Mouse (Mus musculus): ENCODE measurements around the gene Gm43302. TPM values are rescaled to one million over a fixed set of nuclear protein-coding genes. Genes with fewer than 3 reads are reported as not detected.
"Not testable (repeated sequence)": the region's sequence is repeated elsewhere in the genome, so short reads cannot be mapped to it uniquely, and the experiment has no call there.

Gm43302 gene
- 0.17 TPM in 1 of 2 replicates, not detected in the other for polyA plus RNA-seq (2015; fragmentation: Nextera tagmentation; extraction: Ambion mirVana)

DNA sequence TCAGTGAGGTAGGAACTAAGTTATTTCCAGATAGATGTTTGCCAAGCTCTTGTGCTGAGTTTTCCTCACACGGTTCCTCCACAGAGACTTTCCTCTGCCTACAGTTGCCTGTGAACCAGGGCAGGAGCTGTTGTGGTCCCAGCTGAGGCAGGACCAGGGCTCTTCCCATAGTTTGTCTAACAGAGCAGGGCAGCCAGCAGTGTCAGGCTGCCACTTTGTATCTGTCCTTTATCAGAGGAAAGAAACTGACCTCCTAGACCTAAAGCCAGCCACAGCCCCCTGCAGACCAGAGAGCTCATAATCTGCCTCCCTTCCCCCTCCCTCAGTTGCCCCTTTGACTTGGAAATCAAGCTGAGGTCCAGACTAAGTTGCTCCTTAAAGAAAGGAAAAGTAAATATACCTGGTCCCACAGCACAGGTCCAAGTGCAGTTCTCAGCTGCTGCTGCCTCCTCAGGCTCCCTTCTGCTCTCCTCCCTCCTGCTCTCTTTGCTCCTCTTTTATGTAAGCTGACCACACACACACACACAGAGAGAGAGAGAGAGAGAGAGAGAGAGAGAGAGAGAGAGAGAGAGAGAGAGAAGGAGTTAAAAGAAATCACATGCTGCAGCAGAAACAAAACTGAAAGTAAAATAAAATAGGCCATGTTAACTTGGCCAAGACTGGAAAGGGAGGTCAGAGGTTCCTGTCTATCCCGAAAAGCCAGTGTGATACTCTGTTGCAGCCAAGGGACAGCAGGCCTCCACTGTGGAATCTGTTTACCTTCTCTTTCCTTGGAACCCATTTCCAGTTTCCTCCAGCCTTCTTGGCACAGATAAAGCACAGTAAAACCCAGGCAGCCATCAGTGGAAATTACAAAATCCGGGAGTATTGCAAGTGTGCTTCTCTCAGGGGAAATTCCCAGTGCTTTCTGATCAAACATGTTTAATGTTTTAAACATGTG lies at the start of gene Gm43302, which contains the start of gene Gbp6:
Gene Gm43302 (minus strand): TSS at position 470 of the 940 bp plus-strand sequence.
Gene Gbp6 (minus strand): TSS at position 473 of the 940 bp plus-strand sequence.
- H3K4me3 ChIP-seq; H3K4me2 ChIP-seq (replicated peaks); H3K9me3 ChIP-seq; H3K36me3 ChIP-seq; H3K27ac ChIP-seq (replicated peaks); H3K9ac ChIP-seq (replicated peaks); H3K4me1 ChIP-seq; H3K27me3 ChIP-seq; ATAC-seq (replicated peaks): not testable (repeated sequence)
- 58% methylated on average over 3 of the region's 3 CpGs for WGBS

DNA sequence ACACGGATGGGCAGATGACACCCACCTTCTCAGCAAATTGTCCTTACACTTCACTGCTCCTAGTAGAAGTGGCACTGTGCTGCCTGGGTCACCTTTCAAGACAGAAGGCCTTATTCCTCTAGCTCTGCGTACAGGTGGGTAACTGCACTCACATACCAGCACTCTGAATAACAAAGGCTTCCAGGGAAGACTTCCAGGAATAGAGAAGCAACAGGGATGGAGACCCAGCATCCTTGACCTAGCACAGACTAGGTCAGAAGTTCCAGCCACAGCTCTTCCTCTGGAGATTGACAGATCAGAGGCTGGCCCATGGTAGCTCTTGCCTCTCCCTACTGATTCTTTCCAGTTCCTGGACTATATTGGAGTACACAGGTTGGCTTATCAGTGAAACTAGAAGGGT lies 47.8 kb upstream of the Gm43302 start:
- ATAC-seq (replicated peaks), result no peak
- no peak overlapping the region for H3K4me2 ChIP-seq (replicated peaks)
- no peak overlapping the region for H3K9ac ChIP-seq (replicated peaks)
- no peak overlapping the region for H3K4me3 ChIP-seq
- 79% methylated on average over 2 of the region's 2 CpGs for WGBS
- H3K27ac ChIP-seq (replicated peaks), result no peak overlapping the region
- H3K27me3 ChIP-seq, result no peaks in the 10 kb centered on the region
- no peaks in the 10 kb centered on the region for H3K9me3 ChIP-seq
- H3K36me3 ChIP-seq, result no peaks in the 10 kb centered on the region
- H3K4me1 ChIP-seq, result no peaks in the 10 kb centered on the region

DNA sequence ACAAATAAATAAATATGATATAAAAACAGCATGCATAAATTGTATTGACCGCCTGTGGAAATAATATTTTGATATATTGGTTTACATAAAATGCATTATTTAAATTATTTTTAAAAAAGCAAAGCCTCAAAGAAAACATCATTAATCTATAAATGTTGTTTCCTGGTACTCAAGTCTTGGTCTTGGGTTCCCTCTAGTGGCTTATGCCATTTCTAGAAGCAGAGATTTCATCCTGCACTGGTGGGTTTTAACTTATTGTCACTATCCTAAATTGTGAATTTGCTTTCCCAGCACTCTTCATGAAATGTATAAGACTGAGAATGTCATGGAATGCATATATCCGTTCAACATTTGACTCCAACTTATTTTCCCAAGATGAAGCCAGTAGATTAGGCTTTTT lies 29.0 kb upstream of the Gm43302 start:
- Histone ChIP-seq H3K4me3 (no peak overlapping the region), H3K27ac (replicated peaks) (no peak overlapping the region), H3K4me1 (no peaks in the 10 kb centered on the region), H3K9ac (replicated peaks) (no peak overlapping the region), H3K27me3 (no peaks in the 10 kb centered on the region), H3K36me3 (no peaks in the 10 kb centered on the region), H3K4me2 (replicated peaks) (no peak overlapping the region), H3K9me3 (no peaks in the 10 kb centered on the region)
- ATAC-seq (replicated peaks), result no peak
- 76% methylated on average over 2 of the region's 2 CpGs for WGBS

DNA sequence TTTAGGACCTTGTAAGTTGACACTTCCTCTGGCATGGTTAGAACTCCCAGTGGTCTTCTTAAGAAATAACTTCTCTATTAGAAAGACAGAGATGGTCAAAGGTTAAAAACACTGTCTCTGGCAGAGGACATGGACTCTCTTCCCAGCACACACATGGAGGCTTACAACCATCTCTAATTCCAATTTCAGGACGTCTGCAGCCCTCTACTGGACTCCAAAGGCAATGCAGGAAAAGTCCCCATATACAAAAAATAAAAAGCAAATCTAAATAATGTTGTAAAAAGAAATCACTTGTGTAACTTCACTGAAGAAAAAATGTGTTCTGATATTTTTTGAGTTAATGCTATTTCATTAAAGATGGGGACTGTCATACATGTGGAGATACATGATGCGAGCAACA lies 17.4 kb upstream of the Gm43302 start:
- Histone ChIP-seq H3K36me3 (no peaks in the 10 kb centered on the region), H3K9ac (replicated peaks) (no peak overlapping the region), H3K4me2 (replicated peaks) (no peak overlapping the region), H3K4me3 (no peak overlapping the region), H3K9me3 (no peaks in the 10 kb centered on the region), H3K4me1 (no peaks in the 10 kb centered on the region), H3K27me3 (no peaks in the 10 kb centered on the region), H3K27ac (replicated peaks) (no peak overlapping the region)
- no peak for ATAC-seq (replicated peaks)
- 83% methylated on average over 2 of the region's 2 CpGs for WGBS

DNA sequence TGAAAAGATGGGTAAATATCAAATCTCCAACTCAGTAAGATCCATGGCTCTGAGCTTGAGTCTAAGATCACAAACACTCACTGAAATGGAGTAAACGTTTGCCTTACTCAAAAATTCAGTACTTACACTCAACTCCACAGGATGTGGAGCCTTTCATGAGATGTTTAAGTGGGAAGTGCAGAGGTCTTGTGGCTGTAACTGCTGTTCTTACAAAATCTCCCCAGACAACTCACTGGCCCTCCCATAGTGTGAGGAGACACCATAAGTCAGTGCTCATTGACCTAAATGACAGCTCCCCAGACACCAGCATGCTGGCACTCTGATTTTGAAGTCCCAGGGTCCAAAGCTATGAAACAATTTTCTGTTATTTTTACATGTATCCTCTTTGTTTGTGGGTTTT lies 15.7 kb upstream of the Gm43302 start:
- 60% methylated on average over 1 of the region's 1 CpGs for WGBS
- ATAC-seq (replicated peaks); H3K9me3 ChIP-seq; H3K27me3 ChIP-seq; H3K27ac ChIP-seq (replicated peaks); H3K4me3 ChIP-seq; H3K4me2 ChIP-seq (replicated peaks); H3K4me1 ChIP-seq; H3K36me3 ChIP-seq; H3K9ac ChIP-seq (replicated peaks): not testable (repeated sequence)

DNA sequence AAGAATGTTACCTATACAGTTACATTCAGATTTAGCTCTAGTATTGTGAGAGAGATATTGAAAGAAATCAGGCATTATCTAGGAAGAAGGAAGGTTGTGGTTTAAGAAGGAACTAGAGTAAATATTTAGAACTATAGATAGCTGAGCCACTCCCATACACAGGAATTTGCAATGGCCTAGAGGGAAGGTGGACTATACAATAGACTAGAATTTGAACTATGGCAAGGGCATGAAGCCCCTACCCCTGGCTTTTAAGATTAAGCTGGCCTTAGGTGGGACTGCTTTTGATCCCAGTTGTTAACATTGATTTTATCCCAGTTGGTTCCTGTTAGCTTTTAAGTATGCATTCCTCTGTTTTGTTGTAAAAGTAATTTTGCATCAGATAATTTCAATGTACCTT lies 13.5 kb upstream of the Gm43302 start:
- not testable (repeated sequence) for H3K36me3 ChIP-seq; H3K27me3 ChIP-seq; H3K9me3 ChIP-seq; H3K4me1 ChIP-seq; H3K4me2 ChIP-seq (replicated peaks); H3K4me3 ChIP-seq; H3K9ac ChIP-seq (replicated peaks); ATAC-seq (replicated peaks); H3K27ac ChIP-seq (replicated peaks)

DNA sequence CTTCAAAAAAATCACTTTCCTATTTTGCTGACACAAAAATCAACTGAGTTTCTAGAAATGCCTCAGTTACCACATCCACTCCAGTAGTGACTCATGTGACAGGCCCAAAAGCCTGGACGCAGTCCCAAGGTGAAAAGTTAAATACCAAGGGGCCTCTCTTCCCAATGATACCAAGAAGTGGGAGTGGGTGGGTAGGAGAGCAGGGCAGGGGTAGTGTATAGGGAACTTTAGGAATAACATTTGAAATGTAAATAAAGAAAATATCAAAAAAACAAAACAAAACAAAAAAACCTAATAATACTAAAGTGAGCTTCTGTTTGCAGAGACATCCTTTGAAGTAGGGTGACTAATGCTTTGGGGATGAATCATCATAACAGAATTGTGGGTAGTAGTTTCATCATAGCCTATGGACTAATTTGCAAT lies 12.7 kb upstream of the Gm43302 start:
- no peak for ATAC-seq (replicated peaks)
- no peaks in the 10 kb centered on the region for H3K27me3 ChIP-seq
- no peak overlapping the region for H3K27ac ChIP-seq (replicated peaks)
- H3K4me3 ChIP-seq, result no peak overlapping the region
- WGBS, result 90% methylated on average over 1 of the region's 1 CpGs
- H3K36me3 ChIP-seq, result no peaks in the 10 kb centered on the region
- no peaks in the 10 kb centered on the region for H3K4me1 ChIP-seq
- no peak overlapping the region for H3K4me2 ChIP-seq (replicated peaks)
- no peak overlapping the region for H3K9ac ChIP-seq (replicated peaks)
- H3K9me3 ChIP-seq, result no peaks in the 10 kb centered on the region

DNA sequence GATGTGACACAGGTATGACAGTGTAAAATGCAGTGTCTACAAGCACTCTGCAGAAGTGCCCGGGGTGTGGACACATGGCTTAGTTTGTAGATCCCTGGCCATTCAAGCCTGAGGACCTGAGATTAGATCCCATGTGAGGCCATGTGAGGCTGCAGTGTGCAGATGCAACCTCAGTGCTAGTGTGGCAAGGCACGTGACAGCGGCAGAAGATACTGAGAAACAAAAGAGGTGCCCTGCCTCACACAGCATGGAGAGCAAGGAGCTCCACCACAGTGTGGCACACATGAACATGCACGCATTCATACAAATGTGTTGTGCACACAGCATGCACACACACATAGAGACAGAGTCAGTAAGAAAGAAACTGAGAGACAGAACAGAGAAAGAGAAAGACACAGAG lies 12.2 kb upstream of the Gm43302 start:
- H3K4me3 ChIP-seq, result not testable (repeated sequence)

DNA sequence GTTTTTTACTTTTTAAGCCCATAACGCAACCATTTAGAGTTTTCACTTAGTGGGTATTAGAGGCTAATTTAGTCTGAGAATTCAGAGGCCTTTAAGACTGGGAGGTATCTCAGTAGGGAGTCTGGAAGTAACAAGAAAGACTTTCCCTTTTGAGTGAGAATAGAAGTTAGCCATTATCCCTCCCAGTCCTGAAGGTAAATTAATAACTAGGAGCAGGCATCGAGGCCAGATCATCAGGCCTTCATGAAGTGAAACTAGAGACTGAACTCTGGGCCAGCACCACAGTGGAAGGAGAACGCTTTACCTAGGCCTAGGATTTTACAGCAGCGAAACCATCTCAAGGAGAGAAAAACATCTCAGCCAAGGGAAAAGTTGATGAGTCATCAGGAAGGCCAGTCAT lies 8.5 kb upstream of the Gm43302 start:
- Histone ChIP-seq H3K36me3 (no peaks in the 10 kb centered on the region), H3K9me3 (no peaks in the 10 kb centered on the region), H3K4me2 (replicated peaks) (no peak overlapping the region), H3K27me3 (no peaks in the 10 kb centered on the region), H3K9ac (replicated peaks) (no peak overlapping the region), H3K27ac (replicated peaks) (no peak overlapping the region), H3K4me3 (no peak overlapping the region), H3K4me1 (no peaks in the 10 kb centered on the region)
- no peak for ATAC-seq (replicated peaks)
- 57% methylated on average over 4 of the region's 4 CpGs for WGBS

More for the DNA sequence above, 12.2 kb upstream of the Gm43302 start:
- H3K4me1 ChIP-seq; H3K27ac ChIP-seq (replicated peaks); H3K9me3 ChIP-seq; H3K4me2 ChIP-seq (replicated peaks); H3K9ac ChIP-seq (replicated peaks); ATAC-seq (replicated peaks); H3K36me3 ChIP-seq; H3K27me3 ChIP-seq: not testable (repeated sequence)
- WGBS, result 89% methylated on average over 4 of the region's 4 CpGs

DNA sequence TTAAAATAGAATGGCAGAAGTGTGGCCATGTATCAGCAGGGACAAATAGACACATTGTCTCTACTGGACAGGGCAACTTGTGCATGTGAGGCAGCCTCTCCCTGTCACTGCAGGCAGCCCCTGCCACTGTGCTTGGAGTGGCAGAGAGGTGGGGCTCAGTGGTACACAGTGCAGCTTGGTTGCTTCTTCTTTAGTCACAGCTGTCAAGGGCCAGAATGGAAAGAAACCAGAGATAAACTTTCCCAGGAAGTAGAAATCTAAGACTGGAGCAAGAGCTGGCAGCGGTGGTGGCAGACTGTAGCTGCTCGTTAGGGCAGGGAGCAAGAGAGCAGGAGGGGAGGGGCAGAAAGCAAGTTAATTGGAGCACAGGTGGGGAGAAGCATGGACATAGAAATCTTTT lies 8.0 kb upstream of the Gm43302 start:
- ATAC-seq (replicated peaks), result no peak
- H3K36me3 ChIP-seq, result no peaks in the 10 kb centered on the region
- no peaks in the 10 kb centered on the region for H3K4me1 ChIP-seq
- H3K4me2 ChIP-seq (replicated peaks), result no peak overlapping the region
- H3K9ac ChIP-seq (replicated peaks), result no peak overlapping the region
- H3K4me3 ChIP-seq, result no peak overlapping the region
- no peaks in the 10 kb centered on the region for H3K9me3 ChIP-seq
- WGBS, result 12% methylated on average over 2 of the region's 2 CpGs
- H3K27me3 ChIP-seq, result no peaks in the 10 kb centered on the region
- no peak overlapping the region for H3K27ac ChIP-seq (replicated peaks)

DNA sequence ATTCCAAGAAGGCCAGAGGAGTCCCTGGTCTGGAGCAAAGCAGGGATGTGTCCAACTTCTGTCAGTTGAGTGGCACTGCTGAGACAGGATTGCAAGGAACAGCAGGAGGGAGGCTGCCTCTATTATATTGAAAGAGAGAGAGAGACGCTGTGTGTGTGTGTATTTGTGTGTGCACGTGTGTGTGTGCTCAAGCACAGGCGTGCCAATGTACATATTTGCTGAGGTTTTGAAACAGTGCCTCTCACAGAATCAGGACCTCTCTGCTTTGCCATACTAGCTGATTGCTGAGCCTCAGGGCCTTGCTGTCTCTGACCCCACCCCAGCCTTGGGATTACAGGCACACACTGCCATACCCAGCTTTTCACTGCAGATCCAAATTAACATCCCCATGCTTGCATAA lies 2.3 kb upstream of the Gm43302 start:
- Histone ChIP-seq H3K9ac (replicated peaks) (no peak overlapping the region), H3K27me3 (no peaks in the 10 kb centered on the region), H3K4me1 (no peaks in the 10 kb centered on the region), H3K27ac (replicated peaks) (no peak overlapping the region), H3K4me2 (replicated peaks) (no peak overlapping the region), H3K9me3 (no peaks in the 10 kb centered on the region), H3K36me3 (no peaks in the 10 kb centered on the region), H3K4me3 (no peak overlapping the region)
- 80% methylated on average over 3 of the region's 3 CpGs for WGBS
- ATAC-seq (replicated peaks), result no peak

DNA sequence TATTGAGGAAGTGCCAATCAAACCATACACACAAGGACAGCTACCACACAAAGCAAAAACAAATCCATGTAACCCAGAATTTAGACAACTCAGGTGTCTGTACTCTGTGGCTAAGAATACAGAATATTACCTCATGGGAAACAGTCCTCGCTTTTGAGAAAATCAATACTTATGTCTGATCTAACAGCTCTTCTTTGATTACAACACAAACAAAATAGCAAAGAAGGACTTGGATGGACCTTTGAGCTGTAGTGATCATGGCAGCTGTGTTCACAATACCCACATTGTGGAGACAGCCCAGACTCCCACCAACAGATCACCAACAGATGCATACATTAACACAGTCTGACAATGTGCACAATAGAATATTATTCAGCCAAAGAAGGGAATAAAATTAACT lies 1.0 kb downstream of the Gm43302 start:
- no peaks in the 10 kb centered on the region for H3K4me1 ChIP-seq
- no peak overlapping the region for H3K27ac ChIP-seq (replicated peaks)
- no peaks in the 10 kb centered on the region for H3K9me3 ChIP-seq
- 84% methylated on average over 1 of the region's 1 CpGs for WGBS
- H3K36me3 ChIP-seq, result no peaks in the 10 kb centered on the region
- no peaks in the 10 kb centered on the region for H3K27me3 ChIP-seq
- no peak for ATAC-seq (replicated peaks)
- no peak overlapping the region for H3K4me2 ChIP-seq (replicated peaks)
- H3K9ac ChIP-seq (replicated peaks), result no peak overlapping the region
- no peak overlapping the region for H3K4me3 ChIP-seq

DNA sequence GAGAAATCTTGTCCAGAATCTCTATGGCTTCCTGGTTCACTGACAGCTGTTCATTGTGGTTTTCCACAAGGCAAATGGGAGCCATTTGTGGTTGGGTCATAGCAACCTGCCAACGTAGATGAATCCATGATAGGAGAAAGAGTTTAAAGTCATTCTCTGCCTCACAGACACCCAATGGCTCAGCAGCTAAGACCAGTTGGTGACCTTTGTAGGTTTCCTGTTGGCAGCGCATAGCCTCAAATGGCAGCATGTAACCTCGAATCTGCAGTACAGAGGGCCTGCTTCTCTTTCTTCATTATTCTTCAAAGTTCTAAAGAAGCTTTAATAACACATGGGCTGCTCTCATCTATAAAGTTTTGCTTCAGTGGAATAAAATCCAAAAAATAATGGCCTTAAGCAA lies 2.6 kb downstream of the Gm43302 start:
- ATAC-seq (replicated peaks); H3K9ac ChIP-seq (replicated peaks); H3K9me3 ChIP-seq; H3K4me3 ChIP-seq; H3K27ac ChIP-seq (replicated peaks); H3K36me3 ChIP-seq; H3K27me3 ChIP-seq; H3K4me2 ChIP-seq (replicated peaks); H3K4me1 ChIP-seq: not testable (repeated sequence)
- 92% methylated on average over 3 of the region's 3 CpGs for WGBS

Data from forebrain, embryonic 15.5 days (tissue).